Mouse (Mus musculus) left cerebral cortex, postnatal 14 days (tissue): ENCODE data around the gene Fat3. TPM values are rescaled to one million over a fixed set of nuclear protein-coding genes. Genes with fewer than 3 reads are reported as not detected.
A peak's percentile ranks its signal among the peaks of the same experiment; 100 is the strongest.

Experiments
- DNase-seq, 2 experiments: peaks; one replicate each; pipeline ENCODE4 v3.0.0; 2021 to 2022; ENCODE audit warnings: low spot score in 2 of 2, mixed read lengths in 1 of 2
- intact Hi-C: fragments of 180-260 bp; cut with DNase I; formaldehyde crosslinking; loops from one replicate; pipeline ENCODE4 v1.15.1; 2025
- total RNA-seq, 2 experiments: library from RNA; stranded (reverse); gene quantifications; 2 replicates each; pipeline ENCODE4 v1.2.3; 2021

The Fat3 gene
- total RNA-seq, 2 experiments from 2014 or later, result 61.3 to 69.1 TPM

DNA sequence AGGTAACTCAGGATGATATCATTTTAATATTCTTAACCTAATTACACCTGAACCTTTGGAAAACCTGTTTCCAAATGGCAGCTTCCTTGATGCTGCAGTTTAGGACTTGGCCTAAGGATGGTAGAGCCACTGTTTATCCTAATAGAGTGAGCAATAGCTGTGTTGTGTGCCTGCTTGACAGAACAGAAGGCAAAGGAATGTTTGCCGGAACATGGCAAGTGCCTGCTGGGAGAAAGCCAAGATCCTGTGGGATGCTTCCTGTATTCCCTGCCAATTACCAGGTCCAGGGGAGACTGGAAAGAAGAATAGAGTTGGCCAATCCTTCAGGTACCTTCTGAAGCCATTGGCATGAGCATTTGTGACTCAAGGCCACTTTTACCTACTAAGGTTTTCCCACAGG lies 300.1 kb downstream of the Fat3 start:
- intact Hi-C loops, result no loop called here
- DNase-seq, result no peak

GRCm38 (mm10) chr9:16186461-16186860 lies 314.6 kb downstream of the Fat3 start:
- no peak for DNase-seq

GRCm38 (mm10) chr9:16169238-16169637 lies 331.8 kb downstream of the Fat3 start:
- intact Hi-C loops, result no loop called here
- DNase-seq, result no peak

More at GRCm38 (mm10) chr9:16186461-16186860, 314.6 kb downstream of the Fat3 start:
- intact Hi-C loops, result no loop called here

DNA sequence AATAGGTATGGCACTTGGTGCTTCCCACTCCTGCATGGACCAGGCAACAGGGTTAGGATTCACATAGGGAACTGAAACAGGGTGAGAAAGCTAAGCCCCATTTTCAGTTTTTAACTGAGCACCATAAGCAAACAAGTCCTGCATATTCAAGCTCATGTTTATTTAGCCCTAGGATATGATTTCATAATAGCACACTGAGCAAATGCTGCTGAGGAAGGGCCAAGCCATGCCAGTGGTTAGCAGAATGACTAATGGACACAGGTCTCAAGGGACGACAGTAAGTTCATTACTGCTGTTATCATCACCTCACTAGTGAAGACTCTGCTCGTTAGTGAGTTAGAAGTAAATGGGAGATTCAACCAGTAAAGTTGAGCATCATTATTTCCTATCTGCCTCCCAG lies 333.0 kb downstream of the Fat3 start:
- intact Hi-C loops, result no loop called here
- no peak for DNase-seq

- no peak for DNase-seq
- intact Hi-C loops, result no loop called here
Measured at GRCm38 (mm10) chr9:16159366-16159765, 341.7 kb downstream of the Fat3 start.

- DNase-seq, result no peak
Measured at GRCm38 (mm10) chr9:16153580-16153930, 347.5 kb downstream of the Fat3 start.

GRCm38 (mm10) chr9:16152756-16153579 lies 348.1 kb downstream of the Fat3 start:
- DNase-seq, result no peak
- intact Hi-C loops, result no loop called here

More at GRCm38 (mm10) chr9:16153580-16153930, 347.5 kb downstream of the Fat3 start:
- intact Hi-C loops, result no loop called here

DNA sequence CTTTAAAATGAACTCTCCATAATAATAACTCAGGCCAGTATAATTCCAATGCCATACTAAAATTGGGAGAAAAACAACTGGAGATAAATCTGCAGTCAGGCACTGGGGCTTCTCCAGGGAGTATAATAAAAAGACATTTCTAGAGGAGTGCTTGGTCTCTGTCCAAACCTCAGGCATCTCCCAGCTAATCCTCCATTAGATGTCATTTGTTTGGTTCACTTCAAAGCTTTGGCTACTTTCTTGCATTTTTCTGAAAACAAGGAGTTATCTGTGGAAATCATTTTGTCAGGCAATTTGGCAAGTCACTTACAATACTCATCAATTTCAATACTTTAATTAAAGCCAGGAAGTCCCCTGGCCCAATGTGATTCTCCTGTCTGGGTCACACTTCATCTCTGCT lies 351.0 kb downstream of the Fat3 start:
- intact Hi-C loops, result no loop called here
- DNase-seq, result no peak

GRCm38 (mm10) chr9:16147735-16148134 lies 353.4 kb downstream of the Fat3 start:
- intact Hi-C loops, result no loop called here

DNA sequence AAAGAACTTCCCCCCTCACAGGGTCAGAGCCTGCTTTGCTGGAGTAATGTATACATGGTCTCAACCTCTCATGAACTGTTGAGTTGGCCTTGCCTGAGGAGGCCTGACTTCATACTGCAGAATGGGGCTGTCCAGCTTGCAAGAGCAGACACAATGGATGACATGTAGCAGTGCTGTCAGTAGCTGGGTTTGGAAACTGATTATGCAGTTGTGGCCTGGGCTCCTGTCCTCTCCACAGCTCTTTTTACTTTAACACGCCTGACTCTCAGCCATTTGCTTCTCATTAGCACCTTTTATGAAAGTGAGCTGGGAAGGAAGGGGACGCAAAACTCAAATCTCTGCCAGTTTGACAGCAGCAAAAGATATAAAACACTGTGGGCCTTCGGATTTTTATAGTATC lies 356.4 kb downstream of the Fat3 start:
- intact Hi-C loops, result no loop called here
- peak in 1 of 2 experiments; percentile 7 for DNase-seq

More at GRCm38 (mm10) chr9:16147735-16148134, 353.4 kb downstream of the Fat3 start:
- DNase-seq, result peak in 1 of 2 experiments; percentile 6

GRCm38 (mm10) chr9:16139300-16139699 lies 361.8 kb downstream of the Fat3 start:
- intact Hi-C loops, result no loop called here
- no peak for DNase-seq

- no peak for DNase-seq
- intact Hi-C loops, result no loop called here
Measured at GRCm38 (mm10) chr9:16133098-16133497, 368.0 kb downstream of the Fat3 start.

DNA sequence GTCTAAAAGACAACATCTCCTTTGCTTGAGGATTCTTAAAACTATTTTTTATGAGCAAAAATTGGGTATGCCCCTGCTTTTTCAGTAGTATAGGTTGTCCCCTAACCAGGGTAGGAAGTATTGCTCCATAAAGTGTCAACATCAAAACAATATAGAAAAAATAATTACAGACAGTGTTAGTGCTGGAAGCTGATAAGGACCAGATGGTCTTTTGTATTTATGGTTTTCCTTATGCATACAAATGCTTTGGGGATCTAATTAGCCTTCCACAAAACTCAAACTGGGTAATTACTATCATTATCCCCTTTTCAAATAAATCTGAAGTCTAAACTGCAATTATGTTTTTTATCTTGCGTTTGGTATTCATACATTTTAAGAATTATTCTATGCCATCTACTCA lies 368.5 kb downstream of the Fat3 start:
- intact Hi-C loops, result no loop called here
- no peak for DNase-seq

DNA sequence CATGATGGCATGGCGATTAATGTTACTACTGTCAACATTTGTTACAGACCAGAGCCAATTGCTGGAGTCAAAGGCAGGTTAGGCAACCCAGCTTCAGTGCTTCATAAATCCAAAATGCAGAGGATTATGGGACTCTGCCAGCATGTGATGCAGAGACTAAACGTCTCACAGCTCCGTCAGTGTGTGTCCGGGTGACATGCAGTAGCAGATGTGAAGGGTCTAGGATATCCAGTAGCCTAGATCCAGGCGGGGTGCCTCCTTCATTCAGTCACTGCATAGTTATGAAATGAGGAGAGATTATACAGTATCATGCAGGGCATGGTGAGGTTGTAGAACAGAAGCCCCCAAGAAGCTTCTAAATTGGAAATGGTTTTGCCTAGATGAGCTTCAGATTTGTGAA lies 379.3 kb downstream of the Fat3 start:
- intact Hi-C loops, result no loop called here

DNA sequence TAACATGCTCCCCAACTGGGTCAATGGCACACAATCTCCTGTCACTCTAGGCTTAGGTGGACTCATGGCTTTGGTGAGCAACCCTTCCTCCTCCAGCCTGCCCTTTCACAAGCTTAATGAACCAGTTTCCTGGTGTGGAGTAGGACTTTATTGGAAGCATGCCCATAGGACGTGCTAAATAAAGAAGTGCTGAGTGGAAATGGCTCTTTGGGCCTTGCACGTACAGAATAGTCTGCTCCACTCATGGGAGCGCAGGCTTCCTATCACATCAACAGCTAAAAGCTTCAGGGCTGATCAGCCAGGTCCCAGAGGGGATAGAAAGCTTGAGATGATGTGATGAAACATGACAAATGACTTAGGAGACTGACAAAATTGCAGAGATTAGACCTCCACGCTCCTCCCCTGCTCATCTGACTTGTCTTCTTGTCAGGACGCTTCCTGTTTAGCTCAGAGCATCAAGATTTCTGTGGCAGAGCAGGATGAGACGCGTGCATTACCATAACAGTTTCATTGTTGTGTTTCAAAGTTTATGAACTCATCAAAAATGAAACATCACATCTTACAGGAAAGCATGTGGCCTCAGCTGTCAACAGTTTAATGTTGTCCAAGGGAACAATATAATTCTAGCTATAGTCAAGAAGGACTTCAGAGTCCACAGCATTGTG lies 386.1 kb downstream of the Fat3 start:
- peak in 1 of 2 experiments; percentile 43 for DNase-seq

More for the DNA sequence above, 379.3 kb downstream of the Fat3 start:
- DNase-seq, result no peak

DNA sequence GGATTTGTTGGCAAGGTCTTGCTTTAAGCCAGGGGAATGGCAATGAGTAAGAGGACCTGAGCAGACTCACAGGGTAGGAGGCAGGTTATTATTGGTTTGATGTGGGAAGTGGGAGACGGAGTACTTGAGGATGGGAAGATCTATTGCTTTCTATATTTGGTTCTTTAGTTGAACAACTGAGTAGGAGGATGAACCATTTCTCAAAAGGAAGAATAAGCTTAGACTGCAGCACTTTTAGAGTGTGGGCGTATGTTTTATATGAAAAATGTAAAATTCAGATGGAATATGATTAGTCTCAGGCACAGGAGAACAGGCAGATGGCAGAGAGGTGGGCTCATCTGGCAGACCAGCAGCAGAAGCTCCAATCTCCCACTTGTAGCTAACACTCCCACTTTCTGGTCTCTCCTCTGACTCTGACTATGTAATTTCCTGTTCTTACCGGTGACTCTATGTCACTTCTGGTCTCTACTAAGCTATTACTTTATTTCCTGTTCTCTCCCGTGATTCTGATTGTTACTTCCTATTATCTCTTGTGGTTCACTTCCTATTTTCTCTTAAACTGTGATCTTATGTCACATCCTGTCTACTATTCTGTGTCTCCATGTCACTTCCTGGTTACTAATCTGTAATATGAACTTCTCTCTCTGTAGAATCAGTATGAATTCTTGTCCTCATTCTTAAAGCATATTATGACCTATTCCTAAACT lies 387.0 kb downstream of the Fat3 start:
- peak; percentile 77 to 88 for DNase-seq
- intact Hi-C loops, result loop anchor here (5.0 to 10.0 kb wide), 2 partner anchors 87 to 391 kb away; partner anchors contain the start of gene Fat3

More for the DNA sequence above, 386.1 kb downstream of the Fat3 start:
- intact Hi-C loops, result loop anchor here (5.0 to 10.0 kb wide), 2 partner anchors 88 to 390 kb away; partner anchors contain the start of gene Fat3

DNA sequence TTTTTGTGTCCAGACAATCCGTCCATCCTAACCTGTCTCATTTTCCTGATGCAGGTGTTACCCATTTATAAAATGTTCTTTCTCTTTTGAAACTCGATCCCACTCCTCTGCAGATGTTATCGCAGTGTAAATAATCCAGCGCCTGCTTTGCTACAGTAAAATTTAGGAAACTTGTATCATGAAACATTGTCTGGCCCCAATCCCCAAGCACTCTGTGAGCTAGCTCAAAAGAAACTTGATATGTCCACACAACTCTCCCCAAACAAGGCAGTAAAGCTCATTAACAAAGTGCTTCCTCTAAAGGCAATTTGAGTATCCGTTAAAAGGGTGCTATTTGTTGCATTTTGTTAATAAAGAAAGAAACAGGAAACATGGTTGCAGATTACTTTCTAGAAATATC lies 393.2 kb downstream of the Fat3 start:
- no peak for DNase-seq
- intact Hi-C loops, result no loop called here

DNA sequence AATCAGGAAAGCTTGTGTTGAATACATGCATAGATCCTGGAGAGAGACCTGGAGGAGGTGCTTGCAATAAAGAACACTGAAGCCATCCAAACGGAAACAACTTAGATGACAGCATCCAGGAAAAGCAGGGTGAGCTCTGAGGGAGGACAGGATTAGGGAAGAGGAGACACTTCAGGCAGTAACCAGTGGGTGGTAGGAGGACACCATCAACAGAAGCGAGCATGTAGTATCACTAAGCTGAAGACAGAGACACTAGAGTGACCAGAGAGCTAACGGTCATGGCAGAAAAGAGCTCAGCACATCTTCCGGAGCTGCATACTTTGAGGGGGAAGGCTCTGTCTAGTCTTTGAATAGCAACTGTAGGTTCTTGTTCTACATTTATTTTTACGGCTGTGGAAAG lies 393.7 kb downstream of the Fat3 start:
- intact Hi-C loops, result no loop called here

DNA sequence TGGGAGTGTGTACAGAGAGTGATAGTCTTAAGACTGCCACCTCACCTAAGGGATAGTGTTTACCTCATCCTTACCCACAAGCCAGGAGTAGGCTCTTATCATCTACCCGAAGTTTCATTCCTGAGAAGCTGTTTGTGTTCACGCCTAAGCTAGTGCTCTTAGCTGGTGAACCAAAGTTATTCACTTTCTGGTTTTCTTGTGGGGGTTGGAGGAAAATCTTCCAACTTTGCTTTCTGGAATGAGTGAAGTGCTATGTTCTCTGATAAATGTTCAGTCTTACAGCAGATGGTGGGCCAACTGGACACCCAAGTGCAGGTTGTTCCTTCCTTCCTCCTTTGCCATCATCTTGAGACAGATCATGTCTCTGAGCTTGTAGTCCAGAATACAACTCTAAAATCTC lies 402.5 kb downstream of the Fat3 start:
- DNase-seq, result no peak

More for the DNA sequence above, 393.7 kb downstream of the Fat3 start:
- DNase-seq, result peak in 1 of 2 experiments; percentile 25

More for the DNA sequence above, 402.5 kb downstream of the Fat3 start:
- intact Hi-C loops, result no loop called here
